Mouse (Mus musculus): Measurements from ENCODE around the gene Rasgrf1. TPM values are rescaled to one million over a fixed set of nuclear protein-coding genes. Genes with fewer than 3 reads are reported as not detected.

Gene Rasgrf1
- total RNA-seq, 1 experiment = 0.04 TPM

- Histone ChIP-seq H3K4me3 (ENCODE audit: insufficient read depth in 1 of 2, low read depth in 1 of 2, low read length in 2 of 2, poor library complexity in 1 of 2, severe bottlenecking in 1 of 2) (no peak overlapping the region), H3K9ac (ENCODE audit: insufficient read depth, low read depth, low read length, poor library complexity, severe bottlenecking) (no peak overlapping the region), H3K36me3 (ENCODE audit: control insufficient read depth, insufficient read depth, low read length, poor library complexity, severe bottlenecking) (no peaks in the 10 kb centered on the region), H3K9me3 (ENCODE audit: control insufficient read depth, insufficient read depth, low read depth, low read length) (no peaks in the 10 kb centered on the region), H3K4me1 (ENCODE audit: control insufficient read depth in 2 of 2, insufficient read depth in 2 of 2, low read length in 2 of 2, poor library complexity in 1 of 2) (no peaks in the 10 kb centered on the region), H3K27ac (ENCODE audit: insufficient read depth, low read depth, low read length, poor library complexity, severe bottlenecking) (no peak overlapping the region)
- DNase-seq (ENCODE audit: low read depth, low spot score) = no peak
- in situ Hi-C loops (cut with MboI; ENCODE audit: low sequenced_read_pairs in 2 of 2, unreplicated experiment in 2 of 2) = no loop called here
- no peak for TF ChIP-seq ZNF384 (IDR thresholded peaks at IDR 0.05; ENCODE audit: low read depth, low read length)
- no peak for TF ChIP-seq MAFK (IDR thresholded peaks at IDR 0.05; ENCODE audit: insufficient read depth, low read depth, low read length)
- no peak for TF ChIP-seq HCFC1 (IDR thresholded peaks at IDR 0.05; ENCODE audit: borderline replicate concordance, insufficient read depth, low read length)
- TF ChIP-seq CHD2 (IDR thresholded peaks at IDR 0.05; ENCODE audit: low read depth, low read length) = no peak
- no peak for TF ChIP-seq ZC3H11A (IDR thresholded peaks at IDR 0.05; ENCODE audit: borderline replicate concordance, low read depth, low read length)
These were observed 17.0 kb upstream of the Rasgrf1 start for GRCm38 (mm10) chr9:89892540-89893188.

GRCm38 (mm10) chr9:89900111-89900824, 9.4 kb upstream of the Rasgrf1 start:
- TF ChIP-seq ZNF384 (IDR thresholded peaks at IDR 0.05; ENCODE audit: low read depth, low read length) (no peak), ZC3H11A (IDR thresholded peaks at IDR 0.05; ENCODE audit: borderline replicate concordance, low read depth, low read length) (no peak), MAFK (IDR thresholded peaks at IDR 0.05; ENCODE audit: insufficient read depth, low read depth, low read length) (no peak), HCFC1 (IDR thresholded peaks at IDR 0.05; ENCODE audit: borderline replicate concordance, insufficient read depth, low read length) (no peak)

GRCm38 (mm10) chr9:89901184-89901583, 8.5 kb upstream of the Rasgrf1 start:
- Histone ChIP-seq H3K36me3 (ENCODE audit: control insufficient read depth, insufficient read depth, low read length, poor library complexity, severe bottlenecking) (no peaks in the 10 kb centered on the region), H3K4me3 (ENCODE audit: insufficient read depth in 1 of 2, low read depth in 1 of 2, low read length in 2 of 2, poor library complexity in 1 of 2, severe bottlenecking in 1 of 2) (no peak overlapping the region)
- DNase-seq (ENCODE audit: low read depth, low spot score) = no peak

More at GRCm38 (mm10) chr9:89900111-89900824, 9.4 kb upstream of the Rasgrf1 start:
- Histone ChIP-seq H3K36me3 (ENCODE audit: control insufficient read depth, insufficient read depth, low read length, poor library complexity, severe bottlenecking) (no peaks in the 10 kb centered on the region), H3K9me3 (ENCODE audit: control insufficient read depth, insufficient read depth, low read depth, low read length) (no peaks in the 10 kb centered on the region), H3K9ac (ENCODE audit: insufficient read depth, low read depth, low read length, poor library complexity, severe bottlenecking) (no peak overlapping the region), H3K4me3 (ENCODE audit: insufficient read depth in 1 of 2, low read depth in 1 of 2, low read length in 2 of 2, poor library complexity in 1 of 2, severe bottlenecking in 1 of 2) (no peak overlapping the region), H3K4me1 (ENCODE audit: control insufficient read depth in 2 of 2, insufficient read depth in 2 of 2, low read length in 2 of 2, poor library complexity in 1 of 2) (no peaks in the 10 kb centered on the region), H3K27ac (ENCODE audit: insufficient read depth, low read depth, low read length, poor library complexity, severe bottlenecking) (no peak overlapping the region)
- in situ Hi-C loops (cut with MboI; ENCODE audit: low sequenced_read_pairs in 2 of 2, unreplicated experiment in 2 of 2) = loop anchor here (10.0 to 25.0 kb wide), 2 partner anchors 1462 to 1465 kb away; partner anchors contain the start of genes Zic1 (in 2 of the 2) and Zic4 (in 2 of the 2)
- DNase-seq (ENCODE audit: low read depth, low spot score) = no peak

GRCm38 (mm10) chr9:89902813-89903212, 6.9 kb upstream of the Rasgrf1 start:
- no peaks in the 10 kb centered on the region for H3K4me1 ChIP-seq (ENCODE audit: control insufficient read depth in 2 of 2, insufficient read depth in 2 of 2, low read length in 2 of 2, poor library complexity in 1 of 2)
- H3K9me3 ChIP-seq (ENCODE audit: control insufficient read depth, insufficient read depth, low read depth, low read length) = no peaks in the 10 kb centered on the region
- no peak for DNase-seq (ENCODE audit: low read depth, low spot score)
- in situ Hi-C loops (cut with MboI; ENCODE audit: low sequenced_read_pairs in 2 of 2, unreplicated experiment in 2 of 2) = loop anchor here (10.0 to 25.0 kb wide), 2 partner anchors 1459 to 1462 kb away; partner anchors contain the start of genes Zic1 (in 2 of the 2) and Zic4 (in 2 of the 2)
- no peak overlapping the region for H3K4me3 ChIP-seq (ENCODE audit: insufficient read depth in 1 of 2, low read depth in 1 of 2, low read length in 2 of 2, poor library complexity in 1 of 2, severe bottlenecking in 1 of 2)
- H3K27ac ChIP-seq (ENCODE audit: insufficient read depth, low read depth, low read length, poor library complexity, severe bottlenecking) = no peak overlapping the region
- TF ChIP-seq ZC3H11A (IDR thresholded peaks at IDR 0.05; ENCODE audit: borderline replicate concordance, low read depth, low read length) (no peak), HCFC1 (IDR thresholded peaks at IDR 0.05; ENCODE audit: borderline replicate concordance, insufficient read depth, low read length) (no peak), ZNF384 (IDR thresholded peaks at IDR 0.05; ENCODE audit: low read depth, low read length) (no peak), MAFK (IDR thresholded peaks at IDR 0.05; ENCODE audit: insufficient read depth, low read depth, low read length) (no peak), CHD2 (IDR thresholded peaks at IDR 0.05; ENCODE audit: low read depth, low read length) (no peak)
- no peak overlapping the region for H3K9ac ChIP-seq (ENCODE audit: insufficient read depth, low read depth, low read length, poor library complexity, severe bottlenecking)
- H3K36me3 ChIP-seq (ENCODE audit: control insufficient read depth, insufficient read depth, low read length, poor library complexity, severe bottlenecking) = no peaks in the 10 kb centered on the region

More at GRCm38 (mm10) chr9:89901184-89901583, 8.5 kb upstream of the Rasgrf1 start:
- no peak overlapping the region for H3K9ac ChIP-seq (ENCODE audit: insufficient read depth, low read depth, low read length, poor library complexity, severe bottlenecking)
- H3K9me3 ChIP-seq (ENCODE audit: control insufficient read depth, insufficient read depth, low read depth, low read length) = no peaks in the 10 kb centered on the region
- no peaks in the 10 kb centered on the region for H3K4me1 ChIP-seq (ENCODE audit: control insufficient read depth in 2 of 2, insufficient read depth in 2 of 2, low read length in 2 of 2, poor library complexity in 1 of 2)
- in situ Hi-C loops (cut with MboI; ENCODE audit: low sequenced_read_pairs in 2 of 2, unreplicated experiment in 2 of 2) = loop anchor here (10.0 to 25.0 kb wide), 2 partner anchors 1461 to 1464 kb away; partner anchors contain the start of genes Zic1 (in 2 of the 2) and Zic4 (in 2 of the 2)
- no peak overlapping the region for H3K27ac ChIP-seq (ENCODE audit: insufficient read depth, low read depth, low read length, poor library complexity, severe bottlenecking)
- TF ChIP-seq ZNF384 (IDR thresholded peaks at IDR 0.05; ENCODE audit: low read depth, low read length) (no peak), CHD2 (IDR thresholded peaks at IDR 0.05; ENCODE audit: low read depth, low read length) (no peak), MAFK (IDR thresholded peaks at IDR 0.05; ENCODE audit: insufficient read depth, low read depth, low read length) (no peak), ZC3H11A (IDR thresholded peaks at IDR 0.05; ENCODE audit: borderline replicate concordance, low read depth, low read length) (no peak), HCFC1 (IDR thresholded peaks at IDR 0.05; ENCODE audit: borderline replicate concordance, insufficient read depth, low read length) (no peak)
